Mouse (Mus musculus) E14TG2a.4 (cell line): ENCODE measurements around the gene Itgal.

ENCODE experiments used
- CTCF ChIP-seq: conservative IDR thresholded peaks from 2 replicates; pipeline ENCODE4 v1.5.1; 2014; ENCODE audit warnings: low read length
- NANOG ChIP-seq: IDR thresholded peaks from 2 replicates; pipeline ENCODE4 v1.6.1; 2014; ENCODE audit warnings: borderline replicate concordance, low read length, mixed read lengths
- POU5F1 ChIP-seq: IDR thresholded peaks from 2 replicates; pipeline ENCODE4 v1.6.1; 2014; ENCODE audit warnings: low read length, borderline replicate concordance

DNA sequence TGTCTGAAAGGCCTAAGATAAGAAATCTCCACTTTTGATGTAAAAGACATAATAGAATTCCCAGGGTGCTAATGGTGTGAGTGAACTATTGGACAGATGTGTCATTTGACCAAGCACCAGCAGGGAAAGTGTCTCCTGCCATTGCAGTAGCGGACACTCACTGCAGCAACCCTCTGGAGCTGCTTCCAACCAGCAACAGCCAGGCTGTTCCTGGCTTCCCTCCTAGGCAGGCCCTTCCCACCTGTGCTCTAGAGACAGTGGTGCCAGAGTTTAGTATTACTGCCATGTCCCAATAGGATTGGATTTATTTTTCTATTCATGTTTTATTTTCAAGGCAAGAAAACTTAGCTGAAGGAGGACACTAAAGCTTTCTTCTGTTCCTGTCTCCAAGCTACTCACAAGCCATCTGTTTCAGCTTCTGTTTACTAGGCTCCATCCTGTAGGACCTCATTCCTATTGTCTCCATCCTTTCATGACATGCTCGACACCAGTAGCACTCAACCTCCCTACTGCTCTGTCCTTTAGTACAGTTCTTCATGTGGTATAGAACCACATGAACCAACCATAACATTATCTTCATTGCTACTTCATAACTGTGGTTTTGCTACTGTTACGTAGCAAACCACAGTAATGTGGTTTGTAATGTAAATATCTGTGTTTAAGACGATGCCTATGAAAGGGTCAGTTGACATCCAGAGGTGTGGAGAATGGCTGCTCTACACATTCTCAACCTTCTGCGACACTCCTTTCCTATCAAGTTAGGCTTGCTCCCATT is 55.4 kb downstream of the Itgal start:
- TF ChIP-seq CTCF = no peak
- no peak for TF ChIP-seq NANOG
- no peak for TF ChIP-seq POU5F1
